Mouse (Mus musculus) intestine, embryonic 15.5 days (tissue): ENCODE data around the gene Crx. TPM values are rescaled to one million over a fixed set of nuclear protein-coding genes. Genes with fewer than 3 reads are reported as not detected.

Source experiments
- polyA plus RNA-seq: library from polyadenylated mRNA; unstranded; fragments of >200 nt; fragmentation: Nextera tagmentation; extraction: Ambion mirVana; gene quantifications from 2 replicates; pipeline ENCODE4 v1.2.1, GENCODE M21; 2015

The Crx gene
- polyA plus RNA-seq, 1 experiment from 2014 or later, result not detected

Other genes starting within 250 kb of the Crx start
- gene Obox3, start 240.1 kb downstream of the Crx start, polyA plus RNA-seq, result not detected in 2 replicates
- not detected in 2 replicates for gene Obox5, start 129.8 kb downstream of the Crx start, polyA plus RNA-seq
- not detected in 2 replicates for gene Obox6, start 40.3 kb downstream of the Crx start, polyA plus RNA-seq
- not detected in 2 replicates for gene Crxos, start 2.6 kb upstream of the Crx start, polyA plus RNA-seq
- gene Selenow, start 42.4 kb upstream of the Crx start, polyA plus RNA-seq, result 645 and 657 TPM in 2 replicates
- 161 and 174 TPM in 2 replicates for gene Nop53, start 66.1 kb upstream of the Crx start, polyA plus RNA-seq
- 42.3 and 50.9 TPM in 2 replicates for gene Ehd2, start 87.6 kb upstream of the Crx start, polyA plus RNA-seq
- gene Bicra, start 168.0 kb upstream of the Crx start, polyA plus RNA-seq, result 4.9 and 5.4 TPM in 2 replicates
- 0.03 and 0.06 TPM in 2 replicates for gene Zfp541, start 181.8 kb upstream of the Crx start, polyA plus RNA-seq
- 186 and 194 TPM in 2 replicates for gene Napa, start 218.5 kb upstream of the Crx start, polyA plus RNA-seq
- 24.4 and 25.6 TPM in 2 replicates for gene Kptn, start 239.9 kb upstream of the Crx start, polyA plus RNA-seq
- 0.15 and 0.23 TPM in 2 replicates for gene Slc8a2, start 249.9 kb upstream of the Crx start, polyA plus RNA-seq